Mouse (Mus musculus): ENCODE measurements around the gene Palld. TPM values are rescaled to one million over a fixed set of nuclear protein-coding genes. Genes with fewer than 3 reads are reported as not detected.

Palld gene
- polyA plus RNA-seq, 1 experiment from 2014 or later: 123 TPM

DNA sequence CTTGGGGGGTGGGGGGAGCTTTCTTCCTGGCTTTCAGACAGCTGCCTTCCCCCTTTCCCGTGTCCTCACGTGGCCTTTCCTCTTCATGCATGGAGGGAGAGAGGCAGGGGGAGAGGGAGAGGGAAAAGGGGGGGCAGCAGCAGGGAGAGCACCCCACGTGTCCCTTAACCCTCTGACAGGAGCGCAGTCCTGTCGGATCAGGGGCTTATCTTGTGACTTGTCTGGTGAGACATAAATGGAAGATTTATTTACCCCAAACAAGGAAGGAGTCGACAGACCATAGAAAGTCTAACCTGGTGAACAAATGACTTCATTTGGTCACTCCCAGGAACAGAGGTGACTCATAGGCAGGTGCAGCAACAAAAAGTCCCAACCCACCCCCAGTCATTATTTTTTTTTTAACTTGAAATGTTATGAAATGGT is 427.2 kb downstream of the Palld start:
- H3K9ac ChIP-seq: no peak overlapping the region
- WGBS: 53% methylated on average over 6 of the region's 6 CpGs
- H3K36me3 ChIP-seq: no peaks in the 10 kb centered on the region
- H3K4me3 ChIP-seq: no peak overlapping the region
- no peaks in the 10 kb centered on the region; the same call in 1 of the 2 replicates for H3K4me1 ChIP-seq
- H3K9me3 ChIP-seq: no peaks in the 10 kb centered on the region
- H3K4me2 ChIP-seq: no peak overlapping the region
- no peaks in the 10 kb centered on the region for H3K27me3 ChIP-seq
- ATAC-seq (ENCODE audit: insufficient number of reproducible peaks, low FRiP score, low TSS enrichment, low read depth): no peak
- no peak overlapping the region for H3K27ac ChIP-seq

DNA sequence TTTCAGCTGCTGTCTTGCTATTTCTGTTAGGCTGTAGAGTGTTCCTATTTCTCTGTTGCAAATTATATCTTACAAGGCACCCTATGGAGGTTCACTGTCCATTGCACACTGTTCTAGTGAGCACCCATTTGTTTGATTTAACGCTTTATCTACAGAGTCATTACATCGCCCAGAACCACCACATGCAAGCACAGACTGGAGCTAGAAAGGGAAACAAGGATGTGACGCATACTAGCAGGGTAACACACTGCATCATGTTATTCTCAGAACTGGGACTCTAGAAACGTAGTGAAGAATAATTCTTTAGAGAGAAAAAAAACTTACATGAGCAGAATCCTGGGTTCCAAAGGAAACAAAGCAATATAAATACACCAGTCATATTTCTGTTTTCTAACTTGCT is 432.3 kb downstream of the Palld start:
- Histone ChIP-seq H3K4me1 (no peaks in the 10 kb centered on the region), H3K4me3 (no peak overlapping the region), H3K9me3 (no peaks in the 10 kb centered on the region), H3K36me3 (no peaks in the 10 kb centered on the region), H3K9ac (no peak overlapping the region), H3K27ac (no peak overlapping the region), H3K4me2 (no peak overlapping the region), H3K27me3 (no peaks in the 10 kb centered on the region)
- ATAC-seq (ENCODE audit: insufficient number of reproducible peaks, low FRiP score, low TSS enrichment, low read depth): no peak
- 86% methylated on average over 4 of the region's 4 CpGs for WGBS

DNA sequence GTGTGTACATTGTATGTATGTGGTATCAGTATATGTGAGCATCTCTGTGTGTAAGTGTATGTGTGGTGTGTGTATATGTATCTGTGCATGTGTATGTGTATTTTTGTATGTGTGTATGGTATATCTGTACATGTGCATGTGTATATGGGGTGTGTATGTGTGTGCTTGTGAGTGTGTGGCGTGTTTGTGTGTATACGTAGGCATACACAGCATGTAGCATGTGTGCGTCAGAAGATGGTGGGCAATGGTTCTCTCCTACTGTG is 435.0 kb downstream of the Palld start:
- H3K4me1 ChIP-seq: no peaks in the 10 kb centered on the region
- H3K27ac ChIP-seq: no peak overlapping the region
- no peak overlapping the region for H3K4me2 ChIP-seq
- no peaks in the 10 kb centered on the region for H3K9me3 ChIP-seq
- H3K9ac ChIP-seq: no peak overlapping the region
- no peaks in the 10 kb centered on the region for H3K27me3 ChIP-seq
- H3K36me3 ChIP-seq: no peaks in the 10 kb centered on the region
- 98% methylated on average over 3 of the region's 3 CpGs for WGBS
- no peak for ATAC-seq (ENCODE audit: insufficient number of reproducible peaks, low FRiP score, low TSS enrichment, low read depth)
- no peak overlapping the region for H3K4me3 ChIP-seq

DNA sequence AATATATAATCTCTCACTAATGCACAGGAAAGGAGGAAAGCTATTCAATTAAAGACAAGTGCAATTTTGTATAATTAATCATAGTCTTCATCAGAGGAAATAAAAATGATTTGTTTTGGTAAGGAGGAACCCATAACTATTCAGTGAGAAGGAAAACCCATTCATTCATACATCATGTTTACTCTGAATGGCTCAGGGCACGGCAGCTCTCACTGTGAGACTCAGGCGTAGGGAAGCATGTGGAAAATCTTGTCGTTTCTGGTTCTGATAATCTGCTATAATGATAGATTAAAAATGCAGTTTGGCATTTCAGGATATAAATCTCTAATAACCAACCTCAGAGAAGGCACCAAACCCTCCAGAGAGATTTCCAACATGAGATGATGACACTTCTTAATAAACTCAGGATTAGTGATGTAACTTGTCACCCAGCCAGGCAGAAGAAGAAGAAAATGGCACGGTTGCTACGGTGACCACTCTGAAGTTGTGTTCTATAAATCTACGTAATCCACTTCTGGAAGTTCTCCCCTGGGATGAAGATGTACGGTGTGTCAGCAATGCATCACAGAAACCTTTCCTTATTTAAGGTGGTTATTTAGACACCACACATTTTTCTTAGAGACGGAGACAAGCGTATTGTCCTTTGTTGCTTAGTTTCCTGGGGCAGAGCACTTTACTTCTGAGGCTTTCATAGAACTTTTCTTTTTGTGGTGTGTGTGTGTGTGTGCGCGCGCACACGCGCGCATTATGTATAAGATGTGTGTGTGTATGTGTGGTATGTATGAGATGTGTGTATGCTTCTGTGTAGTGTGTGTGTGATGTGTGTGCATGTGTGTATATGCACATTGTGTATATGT is 435.6 kb downstream of the Palld start:
- Histone ChIP-seq H3K4me3 (no peak overlapping the region), H3K36me3 (no peaks in the 10 kb centered on the region), H3K27me3 (no peaks in the 10 kb centered on the region), H3K4me1 (no peaks in the 10 kb centered on the region), H3K27ac (no peak overlapping the region), H3K4me2 (no peak overlapping the region), H3K9ac (no peak overlapping the region), H3K9me3 (no peaks in the 10 kb centered on the region)
- WGBS: 83% methylated on average over 15 of the region's 15 CpGs
- no peak for ATAC-seq (ENCODE audit: insufficient number of reproducible peaks, low FRiP score, low TSS enrichment, low read depth)

DNA sequence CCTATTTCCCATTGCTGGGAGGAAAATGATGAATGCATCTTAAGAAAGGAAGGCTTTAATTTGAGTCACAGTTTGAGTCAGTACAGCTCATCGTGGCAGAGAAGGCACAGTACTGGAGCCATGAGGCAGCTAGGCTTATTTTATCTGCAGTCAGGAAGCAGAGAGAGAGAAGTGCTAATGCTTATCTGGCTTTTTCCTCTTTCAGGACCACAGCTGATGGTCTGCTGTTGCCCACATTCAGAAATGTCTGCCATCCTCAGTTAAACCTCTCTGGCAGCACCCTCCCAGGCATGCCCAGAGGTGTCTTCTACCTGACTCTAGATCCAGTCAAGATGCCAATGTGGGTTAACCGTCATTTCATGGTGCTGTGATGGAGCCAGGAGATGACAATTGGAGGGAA is 438.1 kb downstream of the Palld start:
- 83% methylated on average over 2 of the region's 2 CpGs for WGBS
- Histone ChIP-seq H3K4me3 (no peak overlapping the region), H3K9me3 (no peaks in the 10 kb centered on the region), H3K27me3 (no peaks in the 10 kb centered on the region), H3K4me1 (no peaks in the 10 kb centered on the region), H3K27ac (no peak overlapping the region), H3K9ac (no peak overlapping the region), H3K4me2 (no peak overlapping the region), H3K36me3 (no peaks in the 10 kb centered on the region)
- ATAC-seq (ENCODE audit: insufficient number of reproducible peaks, low FRiP score, low TSS enrichment, low read depth): no peak

DNA sequence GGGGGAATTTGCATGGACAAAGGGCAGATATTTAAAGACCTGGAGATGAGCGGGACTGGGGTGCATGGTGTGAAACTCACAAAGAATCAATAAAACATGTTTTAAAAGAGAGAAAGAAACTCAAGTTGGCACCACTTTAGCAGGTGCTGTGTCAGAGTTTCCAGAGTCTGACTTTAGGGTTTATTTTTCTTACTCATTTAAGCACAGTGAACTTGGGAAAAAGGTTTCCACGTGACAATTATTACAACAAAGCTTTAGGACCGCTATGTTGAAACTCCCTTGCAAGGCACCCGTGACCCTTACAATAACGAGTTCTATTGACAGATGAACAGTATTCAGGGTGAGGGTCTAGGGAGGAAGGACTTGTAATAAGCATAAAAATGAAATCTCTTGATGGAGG is 440.3 kb downstream of the Palld start:
- H3K36me3 ChIP-seq: no peaks in the 10 kb centered on the region
- no peak overlapping the region for H3K4me2 ChIP-seq
- WGBS: 72% methylated on average over 5 of the region's 5 CpGs
- no peak overlapping the region for H3K9ac ChIP-seq
- ATAC-seq (ENCODE audit: insufficient number of reproducible peaks, low FRiP score, low TSS enrichment, low read depth): no peak
- no peak overlapping the region for H3K4me3 ChIP-seq
- H3K27me3 ChIP-seq: no peaks in the 10 kb centered on the region
- no peaks in the 10 kb centered on the region for H3K9me3 ChIP-seq
- no peak overlapping the region for H3K27ac ChIP-seq
- no peaks in the 10 kb centered on the region for H3K4me1 ChIP-seq

Other genes with a start within 250 kb of the Palld start
- gene Ddx60, start 25.4 kb upstream of the Palld start, polyA plus RNA-seq (2015; fragmentation: Nextera tagmentation; extraction: Ambion mirVana): 0.58 and 0.92 TPM in 2 replicates
- gene Anxa10, start 220.5 kb upstream of the Palld start, polyA plus RNA-seq (2015; fragmentation: Nextera tagmentation; extraction: Ambion mirVana): not detected in 2 replicates

Data from limb, embryonic 15.5 days (tissue).